In the genomic region with DNA sequence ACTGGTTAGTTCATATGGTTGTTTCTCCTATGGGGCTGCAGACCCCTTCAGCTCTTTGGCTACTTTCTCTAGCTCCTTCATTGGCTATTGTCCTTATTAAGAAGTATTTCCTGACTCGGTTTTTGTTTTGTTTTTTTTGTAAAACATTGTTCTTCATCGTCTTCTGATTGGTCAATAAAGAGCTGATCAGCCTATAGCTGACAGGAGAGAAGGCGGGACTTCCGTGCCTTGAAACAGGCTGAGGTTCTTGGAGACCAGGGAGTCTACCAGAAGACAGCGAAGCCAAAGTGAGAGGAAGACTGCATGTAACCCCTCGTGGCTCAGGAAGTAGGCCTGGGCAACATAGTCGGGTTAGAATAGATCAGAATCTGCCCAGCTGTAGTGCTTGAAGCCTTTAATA, we compare ENCODE assay signal across 2 mouse cellular contexts.
TF ChIP-seq lines count a peak whose summit lies in the region.

No protein-coding gene starts in this region.

TF ChIP-seq in CH12.LX, 34 proteins besides CTCF, POLR2A, EP300 and RAD21 (continued from another document):
- TF ChIP-seq JUN (IDR thresholded peaks at IDR 0.05; ENCODE audit: insufficient read depth, low read depth, low read length) (no peak), UBTF (IDR thresholded peaks at IDR 0.05; ENCODE audit: low read depth, low read length) (no peak), HCFC1 (IDR thresholded peaks at IDR 0.05; ENCODE audit: low read depth, low read length) (no peak), TCF12 (IDR thresholded peaks at IDR 0.05; ENCODE audit: low read depth, low read length) (no peak), SMC3 (IDR thresholded peaks at IDR 0.05; ENCODE audit: low read depth, low read length) (no peak), SIN3A (IDR thresholded peaks at IDR 0.05; ENCODE audit: low read length) (no peak), NELFE (IDR thresholded peaks at IDR 0.05; ENCODE audit: low read depth, low read length) (no peak), ELF1 (IDR thresholded peaks at IDR 0.05; ENCODE audit: low read depth, low read length) (no peak), MAX (IDR thresholded peaks at IDR 0.05; ENCODE audit: low read length) (no peak), GABPA (IDR thresholded peaks at IDR 0.05; ENCODE audit: insufficient replicate concordance, low read depth, low read length) (no peak), ZC3H11A (IDR thresholded peaks at IDR 0.05; ENCODE audit: low read depth, low read length) (no peak), MAZ (IDR thresholded peaks at IDR 0.05; ENCODE audit: low read depth, low read length) (no peak), KAT2A (IDR thresholded peaks at IDR 0.05; ENCODE audit: insufficient replicate concordance, low read length) (no peak)

TF ChIP-seq in ES-E14, 5 proteins besides CTCF, POLR2A, EP300 and RAD21 (continued from another document):
- no peak for TF ChIP-seq MAFK (IDR thresholded peaks at IDR 0.05; ENCODE audit: insufficient read depth, low read depth, low read length)
